9 mouse cellular contexts compared by ENCODE assay signal in the genomic region with DNA sequence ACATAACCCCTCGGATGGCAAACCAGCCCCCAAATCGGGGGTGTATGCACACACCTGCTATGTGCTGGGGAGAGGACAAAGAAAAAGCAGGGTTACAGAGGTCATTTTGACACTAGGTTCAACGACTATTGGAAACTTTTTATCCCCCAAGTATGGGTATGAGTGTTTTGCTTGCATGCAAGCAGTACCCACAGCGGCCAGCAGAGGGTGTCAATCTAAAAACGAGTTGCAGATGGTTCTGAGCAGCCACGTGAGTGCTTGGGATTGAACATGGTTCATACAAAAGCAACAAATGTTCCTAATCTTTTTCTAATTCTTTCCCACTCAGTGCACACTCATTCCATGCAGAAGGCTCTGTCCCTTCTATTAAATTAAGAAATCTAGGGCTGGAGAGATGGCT. TPM values are rescaled to one million over a fixed set of nuclear protein-coding genes. Genes with fewer than 3 reads are reported as not detected.
DNase-seq lines count a peak whose midpoint lies in the region; ATAC-seq and TF ChIP-seq lines count a peak whose summit lies in the region.
"Had no signal": no experiment of that assay in that cellular context is flagged by ENCODE, and none has a peak within 500 bp of the region (broad histone marks: within the 10 kb centered on the region; RNA-seq: fewer than 3 reads in every experiment).

No protein-coding gene starts in this region.

- ATAC-seq in heart, embryonic 12.5 days (ENCODE audit: insufficient number of reproducible peaks, low FRiP score), result no peak

- H3K36me3 ChIP-seq in heart, adult 2 months (ENCODE audit: control insufficient read depth, insufficient read depth, low read length), result peaks cover 5% of the 10 kb centered on the region
- H3K36me3 ChIP-seq in heart, embryonic 12.5 days, result peaks cover 37% of the 10 kb centered on the region
- H3K36me3 ChIP-seq in E14TG2a.4 (ENCODE audit: insufficient read depth, low read length), result peaks cover 65% of the 10 kb centered on the region

- H3K9ac ChIP-seq in heart, adult 2 months (ENCODE audit: low read depth, low read length), result no peak overlapping the region
- no peak overlapping the region for H3K9ac ChIP-seq in heart, embryonic 12.5 days

- H3K27me3 ChIP-seq in heart, adult 2 months (ENCODE audit: control insufficient read depth, insufficient read depth, low read length), result no peaks in the 10 kb centered on the region
- H3K27me3 ChIP-seq in heart, embryonic 12.5 days (replicated peaks), result no peaks in the 10 kb centered on the region
- H3K27me3 ChIP-seq in E14TG2a.4 (ENCODE audit: insufficient read depth, low read length), result no peaks in the 10 kb centered on the region

- no peaks in the 10 kb centered on the region for H3K79me2 ChIP-seq in heart, adult 2 months (replicated peaks; ENCODE audit: control insufficient read depth, insufficient read depth, low read length)

- peak; percentile 97; the same call in 1 of the 2 replicates for TF ChIP-seq CTCF in heart, adult 2 months (IDR thresholded peaks at IDR 0.05)
- peak; percentile 98 for TF ChIP-seq CTCF in E14TG2a.4 (conservative IDR thresholded peaks at IDR 0.05; ENCODE audit: low read length)

- WGBS in heart, adult 2 months, result 28% methylated on average over 6 of the region's 6 CpGs
- WGBS in heart, embryonic 12.5 days, result 31% methylated on average over 6 of the region's 6 CpGs

- DNase-seq in heart, adult 2 months, result peak; percentile 62 to 82
- peak; percentile 72 for DNase-seq in c-Kit-positive CD71-negative TER-119-negative erythroid progenitor cells, embryonic 14.5 days (ENCODE audit: low read depth)
- peak; percentile 46 to 52 for DNase-seq in frontal cortex, postnatal 25 days (ENCODE audit: low spot score in 2 of 2)
- DNase-seq in kidney, postnatal 4 days, result peak; percentile 90 to 91
- peak; percentile 81 for DNase-seq in mesoderm, embryonic 11.5 days (ENCODE audit: low read depth, low spot score)
- peak; percentile 64 for DNase-seq in testis, postnatal 14 days (ENCODE audit: low spot score)

- H3K4me1 ChIP-seq in heart, adult 2 months (ENCODE audit: control insufficient read depth, insufficient read depth, low read length), result no peaks in the 10 kb centered on the region
- H3K4me1 ChIP-seq in heart, embryonic 12.5 days (replicated peaks), result peaks cover 4% of the 10 kb centered on the region; the same call in 1 of the 2 replicates
- H3K4me1 ChIP-seq in E14TG2a.4 (replicated peaks; ENCODE audit: low read depth, low read length), result peaks cover 39% of the 10 kb centered on the region

- no peaks in the 10 kb centered on the region for H3K9me3 ChIP-seq in heart, embryonic 12.5 days (replicated peaks)
- no peaks in the 10 kb centered on the region for H3K9me3 ChIP-seq in E14TG2a.4 (ENCODE audit: low read length)

- H3K4me2 ChIP-seq in heart, embryonic 12.5 days, result no peak overlapping the region

- no peak for TF ChIP-seq POLR2A in heart, adult 2 months (IDR thresholded peaks at IDR 0.05; ENCODE audit: insufficient read depth, low read depth, low read length)

- TF ChIP-seq EP300 in heart, adult 2 months (IDR thresholded peaks at IDR 0.05; ENCODE audit: insufficient read depth, low read depth, low read length), result peak; percentile 53; the same call in 1 of the 2 replicates

- H3K27ac ChIP-seq in heart, adult 2 months, result no peak overlapping the region
- no peak overlapping the region for H3K27ac ChIP-seq in heart, embryonic 12.5 days (ENCODE audit: poor library complexity, severe bottlenecking)
- H3K27ac ChIP-seq: macrophage had no signal

- intact Hi-C loops in heart, adult 2 months (cut with DNase I), result loop anchor here (2.0 kb wide), 1 partner anchor 15 kb away; no protein-coding TSS in a partner anchor

- no peak overlapping the region for H3K4me3 ChIP-seq in heart, adult 2 months
- H3K4me3 ChIP-seq in heart, embryonic 12.5 days, result no peak overlapping the region
- H3K4me3 ChIP-seq in E14TG2a.4 (replicated peaks; ENCODE audit: low read length), result no peak overlapping the region

RNA-seq across cellular contexts. Expression of a gene that starts 4.4 kb away (rescaled TPM):
- 10 to 100 TPM; 55.6 to 66.3 TPM for total RNA-seq in heart, adult 2 months (2021)
- polyA plus RNA-seq in heart, adult 2 months (2012; rRNA removed), result 66.8 and 95.1 TPM in 2 replicates
- 31.8 and 34.5 TPM in 2 replicates for polyA plus RNA-seq in heart, embryonic 12.5 days (2016; fragmentation: Nextera tagmentation; extraction: Ambion mirVana)

RNA-seq across cellular contexts. Expression of a gene that starts 4.5 kb away (rescaled TPM):
- 1 to 10 TPM; 4.3 to 5.5 TPM for total RNA-seq in heart, adult 2 months (2021)
- 17.2 and 30.9 TPM in 2 replicates for polyA plus RNA-seq in heart, adult 2 months (2012; rRNA removed)
- 15.9 and 17.5 TPM in 2 replicates for polyA plus RNA-seq in heart, embryonic 12.5 days (2016; fragmentation: Nextera tagmentation; extraction: Ambion mirVana)

RNA-seq across cellular contexts. Expression of a gene that starts 16.9 kb away (rescaled TPM):
- 1 to 10 TPM; 1.6 to 2.3 TPM for total RNA-seq in heart, adult 2 months (2021)
- 1.5 and 3.0 TPM in 2 replicates for polyA plus RNA-seq in heart, adult 2 months (2012; rRNA removed)
- polyA plus RNA-seq in heart, embryonic 12.5 days (2016; fragmentation: Nextera tagmentation; extraction: Ambion mirVana), result 2.9 and 3.1 TPM in 2 replicates

RNA-seq across cellular contexts. Expression of a gene that starts 18.5 kb away (rescaled TPM):
- total RNA-seq in heart, adult 2 months (2021), result 100 to 1,000 TPM; 447 to 516 TPM
- polyA plus RNA-seq in heart, adult 2 months (2012; rRNA removed), result 168 and 392 TPM in 2 replicates
- polyA plus RNA-seq in heart, embryonic 12.5 days (2016; fragmentation: Nextera tagmentation; extraction: Ambion mirVana), result 963 and 983 TPM in 2 replicates

RNA-seq across cellular contexts. Expression of a gene that starts 52.3 kb away (rescaled TPM):
- 100 to 1,000 TPM; 281 to 289 TPM for total RNA-seq in heart, adult 2 months (2021)
- polyA plus RNA-seq in heart, adult 2 months (2012; rRNA removed), result 247 and 371 TPM in 2 replicates
- polyA plus RNA-seq in heart, embryonic 12.5 days (2016; fragmentation: Nextera tagmentation; extraction: Ambion mirVana), result 550 and 559 TPM in 2 replicates
